Mouse (Mus musculus): ENCODE measurements around the gene Gm28372.

Gm28372 gene

GRCm38 (mm10) chr2:130451086-130451726, 46.2 kb downstream of the Gm28372 start:
- peak in 1 of 2 experiments; percentile 32 for DNase-seq (ENCODE audit: low spot score in 2 of 2)

- DNase-seq (ENCODE audit: low spot score in 2 of 2) = no peak
Observed at GRCm38 (mm10) chr2:130451727-130452090, 46.7 kb downstream of the Gm28372 start.

GRCm38 (mm10) chr2:130452266-130452665, 47.2 kb downstream of the Gm28372 start:
- DNase-seq (ENCODE audit: low spot score in 2 of 2) = no peak

GRCm38 (mm10) chr2:130453421-130453820, 48.4 kb downstream of the Gm28372 start:
- DNase-seq (ENCODE audit: low spot score in 2 of 2) = peak in 1 of 2 experiments; percentile 38

- DNase-seq (ENCODE audit: low spot score in 2 of 2) = peak in 1 of 2 experiments; percentile 42
Observed at GRCm38 (mm10) chr2:130454748-130455370, 49.8 kb downstream of the Gm28372 start.

All from left cerebral cortex, adult 9 months (tissue).